Mouse (Mus musculus) E14TG2a.4 (cell line): Measurements from ENCODE around the gene Gm6583.

Experiments used
- CTCF ChIP-seq: conservative IDR thresholded peaks from 2 replicates; pipeline ENCODE4 v1.5.1; 2014; ENCODE audit warnings: low read length
- NANOG ChIP-seq: IDR thresholded peaks from 2 replicates; pipeline ENCODE4 v1.6.1; 2014; ENCODE audit warnings: borderline replicate concordance, low read length, mixed read lengths

DNA sequence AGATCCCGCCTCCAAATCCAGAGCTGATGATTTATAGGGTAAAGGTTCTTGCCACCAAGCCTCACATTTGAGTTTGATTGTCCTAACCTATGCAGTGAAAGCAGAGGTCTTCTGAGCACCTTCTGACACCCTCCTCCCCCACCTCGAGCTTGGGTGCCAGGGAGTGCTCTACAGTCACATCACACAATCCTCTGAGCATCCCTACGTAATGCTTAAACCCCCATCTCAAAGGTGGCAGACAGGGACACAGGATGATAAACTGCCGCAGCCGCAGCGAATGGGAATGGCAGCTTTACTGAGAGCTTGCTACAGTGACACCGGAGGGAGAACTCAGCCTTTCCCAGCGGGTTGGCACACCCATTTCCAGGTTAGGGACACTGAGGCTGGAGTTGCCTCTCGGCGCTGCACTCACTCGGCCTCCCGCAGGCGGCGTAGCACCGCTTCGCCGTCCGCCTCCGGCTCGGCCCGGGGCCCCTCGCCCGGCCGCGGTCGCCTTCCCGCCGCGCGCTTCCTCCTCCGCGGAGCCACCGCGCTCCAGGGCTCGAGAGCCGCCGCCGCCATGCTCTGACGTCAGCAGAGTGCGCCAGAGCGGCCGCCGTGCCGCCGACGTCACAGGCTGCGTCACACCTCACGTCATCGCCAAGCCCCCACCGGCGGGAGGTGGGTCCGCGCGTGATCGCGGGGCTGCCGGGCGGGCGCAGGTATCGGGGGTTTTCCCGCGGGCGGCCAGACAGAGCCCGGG is 13.2 kb downstream of the Gm6583 start, which contains the start of the genes Srrd and Hps4:
- TF ChIP-seq CTCF (no peak), NANOG (no peak)
